Mouse (Mus musculus) ovary, adult 18-20 months (tissue): ENCODE results near the gene Gucd1.
"Not testable (repeated sequence)": the region's sequence is repeated elsewhere in the genome, so short reads cannot be mapped to it uniquely, and the experiment has no call there.

Experiments
- DNase-seq: peaks from one replicate; pipeline ENCODE4 v3.0.0; 2022; ENCODE audit warnings: low spot score, mixed read lengths

The Gucd1 gene

DNA sequence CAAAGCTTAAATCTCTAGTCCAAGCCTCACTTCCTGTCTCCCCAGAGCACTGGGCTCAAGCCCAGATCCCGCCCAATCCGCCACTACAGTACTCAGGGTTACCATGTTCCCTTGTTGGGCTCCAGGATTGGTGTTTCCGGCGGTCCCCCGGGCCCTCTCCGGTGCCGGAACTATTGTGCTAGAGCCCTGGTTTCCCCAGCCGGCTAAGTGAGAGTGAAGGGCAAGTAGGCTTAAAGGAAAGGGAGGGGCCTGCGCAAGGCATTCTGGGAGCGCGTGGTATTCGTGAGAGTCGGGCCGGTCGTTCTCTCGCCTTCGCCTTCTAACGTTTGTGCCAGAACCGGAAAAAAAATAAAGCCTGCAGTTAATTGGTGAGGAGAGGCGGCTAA, at the start of gene Gucd1:
Gene Gucd1 (minus strand): TSS at position 215 of the 386 bp plus-strand sequence.
- DNase-seq: peak; percentile 94

DNA sequence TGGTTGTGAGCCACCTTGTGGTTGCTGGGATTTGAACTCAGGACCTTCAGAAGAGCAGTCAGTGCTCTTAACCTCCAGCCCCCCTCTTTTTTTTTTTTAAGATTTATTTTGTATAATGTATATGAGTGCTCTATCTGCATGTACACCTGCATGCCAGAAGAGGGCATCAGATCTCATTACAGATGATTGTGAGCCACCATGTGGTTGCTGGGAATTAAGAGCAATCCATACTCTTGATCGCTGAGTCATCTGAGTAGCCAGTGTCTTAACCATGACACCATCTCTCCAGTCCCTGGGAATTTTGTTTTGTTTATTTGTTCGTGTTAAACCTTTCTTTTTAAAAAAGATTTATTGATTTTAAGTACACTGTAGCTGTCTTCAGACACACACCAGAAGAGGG, 49.0 kb upstream of the Gucd1 start:
- DNase-seq: not testable (repeated sequence)

DNA sequence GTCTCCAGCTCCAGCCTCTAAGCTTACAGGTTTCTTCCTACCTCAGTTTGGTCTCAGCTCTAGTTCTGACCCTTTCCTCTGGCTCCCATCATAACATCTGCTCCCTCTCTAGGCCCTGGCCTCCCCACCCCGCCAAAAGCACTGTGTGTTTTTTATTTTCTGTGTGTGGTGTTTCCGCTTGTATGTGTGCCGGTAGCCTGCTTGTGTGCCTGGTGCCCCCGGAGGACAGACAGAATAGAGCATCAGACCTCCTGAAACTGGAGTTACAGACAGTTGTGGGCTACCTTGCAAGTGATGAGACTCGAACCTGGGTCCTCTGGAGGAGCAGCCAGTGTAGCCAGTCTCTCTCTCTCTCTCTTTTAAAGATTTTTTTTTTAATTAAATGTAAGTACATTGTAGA, 48.5 kb upstream of the Gucd1 start:
- no peak for DNase-seq

GRCm38 (mm10) chr10:75565906-75566305, 48.1 kb upstream of the Gucd1 start:
- no peak for DNase-seq

- DNase-seq: no peak
Observed at GRCm38 (mm10) chr10:75565436-75565835, 47.7 kb upstream of the Gucd1 start.

- no peak for DNase-seq
Observed at GRCm38 (mm10) chr10:75564687-75565265, 47.0 kb upstream of the Gucd1 start.

DNA sequence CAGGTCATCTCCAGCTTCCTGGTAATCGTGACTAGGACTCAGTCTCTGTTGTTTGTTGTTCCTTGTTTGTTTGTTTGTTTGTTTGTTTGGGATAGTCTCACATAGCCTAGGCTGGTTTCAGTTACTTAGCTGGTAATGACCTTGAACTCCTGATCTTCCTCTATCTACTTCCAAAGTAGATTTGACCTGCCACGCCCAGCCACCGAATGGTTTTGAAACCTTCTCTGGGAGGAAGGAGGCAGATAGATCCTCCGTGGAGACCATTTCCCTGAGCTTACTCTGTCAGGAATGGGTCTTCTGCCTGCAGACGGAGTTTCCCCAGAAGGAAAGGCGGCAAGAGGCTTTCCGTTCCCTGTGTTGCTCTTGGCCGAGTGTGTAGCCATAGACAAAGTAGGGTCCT, 44.8 kb upstream of the Gucd1 start:
- no peak for DNase-seq

DNA sequence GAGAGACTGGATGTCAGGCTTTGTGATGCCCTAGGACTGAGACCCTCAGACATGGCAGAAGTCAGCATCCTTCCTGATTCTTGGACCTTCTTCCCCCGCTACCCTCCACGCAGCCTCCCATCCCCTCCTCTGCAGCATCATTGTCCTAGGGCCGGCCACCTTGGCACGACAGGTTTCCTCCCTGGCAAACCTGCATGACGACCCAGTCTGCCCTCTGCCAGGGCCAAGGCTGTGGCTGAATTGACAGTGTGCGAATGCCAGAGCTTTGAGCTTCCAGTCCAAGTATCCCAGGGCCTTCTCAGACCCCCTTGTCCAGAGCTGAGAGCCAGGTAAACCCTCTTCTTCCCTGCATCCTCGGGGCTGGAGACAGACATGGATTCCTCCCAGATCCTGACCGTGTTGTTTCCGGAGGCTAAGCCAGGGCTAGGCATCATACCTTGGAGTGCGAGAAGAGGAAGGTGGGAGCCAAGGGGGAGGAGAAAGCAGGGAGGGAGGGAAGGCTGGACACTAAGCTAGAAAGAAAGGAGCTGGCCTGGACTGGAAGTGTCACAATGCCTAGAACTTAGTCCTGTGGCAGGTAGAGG, 43.4 kb upstream of the Gucd1 start, which contains the start of gene Ggt1:
Gene Ggt1 (plus strand): TSS at position 534 of the 584 bp plus-strand sequence.
- DNase-seq: no peak

DNA sequence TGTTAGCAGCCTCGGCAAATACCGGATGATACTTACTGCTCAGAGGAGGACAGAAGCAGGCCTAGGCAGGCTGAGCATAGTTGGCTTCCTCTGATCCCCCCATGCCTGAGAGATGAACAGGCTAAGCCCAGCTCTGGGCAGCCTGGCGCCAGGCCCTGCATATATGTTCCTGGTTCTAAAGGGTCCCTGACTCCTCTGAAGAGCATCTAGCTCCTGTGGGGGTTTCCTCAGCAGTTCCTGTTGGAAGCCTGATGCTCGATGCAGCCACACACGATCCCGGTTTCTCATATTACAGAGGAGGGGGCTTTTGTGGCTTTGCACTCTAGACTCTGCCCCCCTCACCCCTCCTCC, 42.8 kb upstream of the Gucd1 start:
- no peak for DNase-seq

- DNase-seq: peak; percentile 33
Observed at GRCm38 (mm10) chr10:75559676-75560548, 42.1 kb upstream of the Gucd1 start, which contains the start of gene Lrrc75b. TSS of gene Lrrc75b (minus strand) at chr10:75560330.

DNA sequence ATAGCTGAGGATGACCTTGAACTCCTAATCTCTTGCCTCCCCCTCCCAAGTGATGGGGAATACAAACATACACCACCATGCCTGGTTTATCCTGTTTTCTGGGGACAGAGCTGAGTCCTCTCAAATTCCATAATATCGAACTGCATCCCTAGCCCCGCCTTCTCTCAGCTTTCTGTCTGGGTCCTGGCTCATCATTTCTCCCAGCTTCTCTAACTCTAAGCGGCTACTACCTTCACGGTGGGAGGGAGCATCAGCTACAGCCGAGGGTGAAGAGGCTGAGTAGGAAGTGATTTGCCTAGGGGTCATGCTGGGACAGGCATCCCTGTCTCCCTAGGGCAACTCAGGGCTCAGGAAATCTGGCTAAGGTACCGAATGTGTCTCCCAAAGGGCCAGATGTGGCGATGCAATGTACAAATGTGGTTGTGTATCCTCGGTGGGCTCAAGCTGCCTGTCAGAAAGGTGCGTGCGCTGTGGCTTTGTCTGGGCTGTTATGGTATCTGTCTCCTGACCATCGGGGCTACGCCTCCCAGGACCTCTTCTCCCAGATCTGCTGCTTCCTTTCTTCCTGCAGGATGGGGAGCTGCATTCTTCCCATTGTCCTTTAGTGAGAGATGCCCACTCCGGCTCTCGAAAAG, 41.4 kb upstream of the Gucd1 start:
- DNase-seq: no peak

GRCm38 (mm10) chr10:75558515-75558914, 40.7 kb upstream of the Gucd1 start:
- no peak for DNase-seq

DNA sequence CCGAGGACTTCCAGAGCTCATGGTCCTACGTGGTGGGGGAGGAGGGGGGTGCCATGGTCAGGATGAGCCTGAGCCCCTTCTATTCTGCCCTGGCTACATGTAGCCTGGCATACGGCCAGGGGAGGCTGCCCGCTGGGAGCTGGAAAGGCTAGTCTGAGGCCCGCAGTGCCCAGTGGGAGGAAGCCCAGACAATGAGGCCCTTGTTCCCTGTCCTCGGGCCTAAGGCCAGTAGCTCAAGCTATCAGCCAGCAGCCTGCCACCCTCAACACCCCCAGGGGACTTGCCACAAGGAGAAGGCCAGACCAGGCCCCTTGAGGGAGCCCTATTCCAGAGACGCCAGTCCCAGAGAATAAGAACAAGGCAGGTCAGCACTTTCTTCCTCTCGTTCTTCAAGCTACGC, 38.3 kb upstream of the Gucd1 start:
- DNase-seq: no peak

DNA sequence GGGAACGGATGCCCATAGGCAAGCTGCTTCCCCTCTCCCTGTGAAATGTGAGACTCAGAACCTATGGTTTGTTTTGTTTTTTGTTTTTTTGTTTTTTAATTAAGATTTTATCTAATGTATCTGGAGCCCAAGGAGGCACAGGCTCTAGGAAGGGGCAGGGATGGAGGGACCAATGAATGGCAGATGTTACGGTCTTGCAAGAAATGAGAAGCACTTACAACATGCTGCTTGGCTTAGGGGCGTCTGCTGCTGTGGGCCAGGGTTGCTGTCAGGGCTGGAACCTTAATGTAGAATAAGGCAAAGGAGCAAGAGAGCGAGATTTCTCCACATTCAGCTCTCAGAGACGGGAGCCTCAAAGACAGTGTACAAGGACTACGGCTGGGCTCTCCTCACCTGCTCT, 37.8 kb upstream of the Gucd1 start:
- no peak for DNase-seq

- no peak for DNase-seq
Observed at GRCm38 (mm10) chr10:75554090-75554489, 36.3 kb upstream of the Gucd1 start.

- DNase-seq: no peak
Observed at GRCm38 (mm10) chr10:75552701-75553450, 35.1 kb upstream of the Gucd1 start.

- no peak for DNase-seq
Observed at GRCm38 (mm10) chr10:75552106-75552505, 34.3 kb upstream of the Gucd1 start.

GRCm38 (mm10) chr10:75551175-75551574, 33.4 kb upstream of the Gucd1 start:
- no peak for DNase-seq

- DNase-seq: no peak
Observed at GRCm38 (mm10) chr10:75549886-75550285, 32.1 kb upstream of the Gucd1 start.

GRCm38 (mm10) chr10:75548486-75548885, 30.7 kb upstream of the Gucd1 start:
- DNase-seq: no peak

DNA sequence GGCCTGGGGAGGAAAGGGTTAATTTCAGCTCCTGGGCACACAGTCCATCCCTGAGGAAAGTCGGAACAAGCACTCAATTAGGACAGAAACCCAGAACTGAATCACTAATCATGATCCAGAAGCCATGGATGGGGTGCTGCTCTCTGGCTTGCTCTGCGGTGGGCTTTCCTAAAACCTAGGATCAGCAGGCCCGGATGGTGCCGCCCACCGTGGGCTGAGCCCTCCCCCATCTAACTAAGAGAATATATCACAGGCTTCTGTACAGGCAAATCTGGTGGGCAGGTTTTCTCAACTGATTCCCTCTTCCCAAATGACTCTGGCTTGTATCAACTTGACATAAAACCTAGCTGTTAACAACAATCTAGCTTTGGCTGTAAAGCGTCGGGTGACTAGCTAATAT, 30.1 kb upstream of the Gucd1 start:
- no peak for DNase-seq

DNA sequence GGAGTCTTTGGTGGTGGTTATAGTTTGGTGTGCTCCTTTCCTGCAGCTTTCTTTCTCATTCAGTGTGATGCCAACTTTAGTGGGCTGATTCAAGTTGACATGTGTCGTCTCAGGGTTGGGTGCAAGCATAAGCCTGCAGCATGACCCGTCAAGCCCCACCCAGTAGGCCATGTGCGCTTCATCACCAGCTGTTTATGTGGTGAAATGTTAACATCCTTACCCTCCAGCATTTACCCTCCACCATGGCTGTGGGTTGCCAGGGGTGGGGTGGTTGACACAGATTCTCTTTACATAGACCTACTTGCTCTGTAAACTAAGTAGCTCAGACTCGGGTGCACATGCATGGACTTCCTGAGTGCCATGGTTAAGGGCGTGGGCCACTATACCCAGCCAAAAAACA, 18.4 kb upstream of the Gucd1 start:
- no peak for DNase-seq
